Mouse (Mus musculus) ZHBTc4 (cell line): ENCODE data around the gene Zbtb40.

ENCODE experiments used
- DNase-seq: peaks from one replicate; pipeline ENCODE4 v3.0.0-alpha.2; 2011; ENCODE audit warnings: low read depth, low spot score

The Zbtb40 gene

DNA sequence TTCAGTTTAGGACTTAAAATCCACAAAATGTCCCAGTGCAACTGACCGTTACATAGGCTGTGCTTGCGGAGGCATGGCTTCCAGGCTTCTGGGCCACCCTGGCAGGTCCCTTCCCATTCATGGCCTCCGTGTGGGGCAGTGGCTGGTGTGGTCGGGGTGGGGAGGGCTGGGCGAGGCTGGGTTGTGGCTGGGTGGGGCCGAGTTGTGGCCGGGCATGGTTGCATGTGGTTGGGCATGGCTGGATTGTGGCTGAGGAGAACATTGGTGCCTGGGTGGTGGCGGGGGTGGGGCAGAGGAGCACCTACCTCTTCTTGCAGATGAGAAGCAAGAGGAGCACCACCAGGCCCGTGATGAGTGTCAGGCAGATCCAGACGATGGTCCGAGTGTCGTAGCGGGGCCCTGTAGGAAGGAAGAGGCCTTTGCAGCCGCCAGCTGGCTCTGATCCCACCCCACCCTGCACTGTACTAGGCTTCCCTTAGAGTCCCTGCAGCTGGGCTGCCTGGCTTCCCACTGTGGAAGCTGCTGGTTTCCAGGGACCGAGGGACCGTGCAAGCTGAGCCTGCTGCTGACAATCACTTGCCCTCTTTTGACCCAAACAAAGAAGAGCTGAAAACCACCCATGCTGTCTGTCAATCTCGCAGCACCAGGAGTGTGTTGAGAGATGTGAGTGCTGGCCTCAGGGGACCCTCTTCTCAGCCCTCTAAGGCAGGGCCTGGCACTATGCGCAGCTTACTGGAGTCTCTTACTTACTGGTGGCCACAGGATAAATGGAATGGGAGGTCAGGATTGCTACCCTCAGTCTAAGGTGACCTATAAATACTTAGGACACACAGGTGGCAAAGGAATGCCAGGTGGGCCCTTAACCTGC is 113.6 kb downstream of the Zbtb40 start:
- no peak for DNase-seq

DNA sequence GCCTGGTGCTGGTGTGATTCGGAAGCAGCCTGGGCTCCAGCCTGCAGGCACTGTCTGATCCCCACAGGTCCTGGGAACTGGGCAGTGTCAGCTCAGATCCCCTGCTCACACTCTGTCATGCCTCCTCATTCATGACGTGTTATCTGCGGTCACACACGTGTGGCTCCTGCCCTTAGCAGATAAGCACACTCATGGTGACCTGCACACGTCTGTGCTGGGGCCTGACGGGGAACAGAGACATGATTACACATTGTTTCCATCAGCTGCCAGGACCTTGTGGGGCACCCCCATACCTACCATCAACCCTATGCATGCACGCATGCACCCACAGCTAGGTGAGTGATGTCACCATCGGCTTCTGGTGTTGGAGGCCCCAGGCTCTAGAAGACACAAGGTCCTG is 118.1 kb downstream of the Zbtb40 start:
- DNase-seq, result no peak
